Mouse (Mus musculus) liver, embryonic 14.5 days (tissue): ENCODE results near the gene Tpx2. TPM values are rescaled to one million over a fixed set of nuclear protein-coding genes. Genes with fewer than 3 reads are reported as not detected.

Experiments
- ATAC-seq: fragments of 200-750 bp; cut with Nextera tagmentation; 2 replicates; pipeline ENCODE4 v1.8.0; 2017; ENCODE audit warnings: moderate number of reproducible peaks, mild to moderate bottlenecking, moderate library complexity; ENCODE audit not compliant: insufficient read depth
- DNase-seq, 3 experiments: peaks; one replicate each; pipeline ENCODE4 v3.0.0-alpha.2; 2012 to 2013; ENCODE audit warnings: low read depth in 3 of 3, low spot score in 3 of 3
- H3K27ac ChIP-seq: fragments of 300-500 bp; sonication (generic); 2 replicates; pipeline ENCODE4 v1.5.1; 2014; ENCODE audit warnings: moderate library complexity, mild to moderate bottlenecking, control low read depth, inconsistent platforms
- H3K27me3 ChIP-seq: fragments of 300-500 bp; sonication (generic); 2 replicates; pipeline ENCODE4 v1.6.1; 2014; ENCODE audit warnings: mild to moderate bottlenecking, low read length, moderate library complexity; ENCODE audit not compliant: control insufficient read depth, insufficient read depth
- H3K36me3 ChIP-seq: fragments of 300-500 bp; sonication (generic); replicated peaks from 2 replicates; pipeline ENCODE4 v1.6.1; 2014; ENCODE audit warnings: low read depth; ENCODE audit not compliant: control insufficient read depth, insufficient read depth
- H3K4me1 ChIP-seq, 2 experiments: fragments of 200-500 bp in 1 of 2; fragments of 300-500 bp in 1 of 2; sonication (generic) in 1 of 2; replicated peaks; 2 replicates each; pipeline ENCODE4 v1.6.1; 2012 to 2014; ENCODE audit warnings: antibody characterized with exemption in 1 of 2, inconsistent platforms in 1 of 2, low read length in 1 of 2; ENCODE audit not compliant: control insufficient read depth in 2 of 2, insufficient read depth in 2 of 2
- H3K4me2 ChIP-seq: fragments of 300-500 bp; sonication (generic); 2 replicates; pipeline ENCODE4 v1.6.1; 2014; ENCODE audit warnings: low read depth, mild to moderate bottlenecking, control low read depth, moderate library complexity
- H3K4me3 ChIP-seq, 2 experiments: fragments of 200-500 bp in 1 of 2; fragments of 300-500 bp in 1 of 2; sonication (generic) in 1 of 2; 2 replicates each; pipeline ENCODE4 v1.5.1; 2012 to 2014; ENCODE audit warnings: low read depth in 2 of 2, low read length in 2 of 2, mild to moderate bottlenecking in 2 of 2, control low read depth in 1 of 2, inconsistent platforms in 1 of 2, moderate library complexity in 1 of 2; ENCODE audit not compliant: insufficient read depth in 1 of 2
- H3K9ac ChIP-seq: fragments of 300-500 bp; sonication (generic); replicated peaks from 2 replicates; pipeline ENCODE4 v1.6.1; 2014; ENCODE audit warnings: mild to moderate bottlenecking, control low read depth, moderate library complexity
- H3K9me3 ChIP-seq: fragments of 300-500 bp; sonication (generic); 2 replicates; pipeline ENCODE4 v1.6.1; 2016; ENCODE audit warnings: low read length, mixed read lengths; ENCODE audit not compliant: control insufficient read depth
- CTCF ChIP-seq: IDR thresholded peaks from 2 replicates; pipeline ENCODE4 v1.5.1; 2016; ENCODE audit warnings: antibody characterized with exemption, low read depth, control low read depth
- EP300 ChIP-seq: IDR thresholded peaks from 2 replicates; pipeline ENCODE4 v1.6.1; 2016; ENCODE audit warnings: antibody characterized with exemption, low read depth
- WGBS: fragments of 180-500 bp; shearing (Covaris S2); extraction: QIAGEN DNeasy Blood & Tissue Kit; methylation state at CpG from one replicate; pipeline ENCODE4 v1.1.7; 2014; ENCODE audit not compliant: insufficient replicate concordance; 5-methylcytosine and 5-hydroxymethylcytosine counted together
- polyA plus RNA-seq, 2 experiments: library from polyadenylated mRNA; depleted of rRNA in 1 of 2; stranded (reverse) in 1 of 2; unstranded in 1 of 2; fragments of >200 nt; fragmentation: Nextera tagmentation in 1 of 2; extraction: Ambion mirVana in 1 of 2; gene quantifications; 2 replicates each; pipeline versions ENCODE4 v1.2.1 to v1.2.3; 2012 to 2014

Tpx2 gene
- polyA plus RNA-seq, 2 experiments, result 47.1 to 80.9 TPM

DNA sequence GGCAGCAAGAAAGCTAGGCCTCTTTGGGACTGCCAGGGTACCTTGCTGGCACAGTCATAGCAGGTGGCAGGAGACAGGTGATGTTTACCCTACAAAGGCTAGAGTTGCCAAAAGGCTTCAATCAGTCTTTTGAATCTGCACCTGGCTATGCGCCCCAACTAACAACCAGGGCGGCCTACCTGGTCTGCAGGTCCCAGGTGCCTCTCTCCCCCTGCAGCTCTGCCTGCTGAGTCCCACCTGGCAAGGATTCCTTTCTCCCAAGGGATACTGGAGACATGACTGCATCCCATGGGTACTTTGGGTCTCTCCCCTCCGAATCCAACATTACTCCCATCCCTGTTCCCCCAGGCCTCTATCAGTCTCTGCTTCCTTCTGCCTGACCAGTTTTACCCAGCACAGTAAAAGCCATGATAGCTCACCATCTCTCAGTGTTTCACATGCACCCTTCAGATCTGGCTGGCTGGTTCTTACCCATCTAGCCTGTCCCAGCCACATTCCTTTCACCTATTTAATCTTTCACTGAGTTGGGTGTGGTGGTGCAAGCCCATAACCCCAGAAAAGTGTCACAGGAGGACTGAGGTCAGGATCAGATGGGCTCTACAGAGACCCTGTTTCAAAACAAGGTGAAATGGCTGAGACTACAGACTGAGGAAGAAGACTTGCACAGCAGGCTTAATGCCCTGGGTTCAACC is 31.0 kb upstream of the Tpx2 start:
- H3K4me1 ChIP-seq, result peaks cover 80 to 87% of the 10 kb centered on the region in 2 experiments
- H3K4me2 ChIP-seq, result peak overlapping the region; percentile 65
- peak overlapping the region; percentile 78 for H3K9ac ChIP-seq

GRCm38 (mm10) chr2:152817596-152818291 is 30.0 kb upstream of the Tpx2 start:
- peak; percentile 73 for ATAC-seq
- Histone ChIP-seq H3K4me3 (peak overlapping the region; percentile 29 to 31), H3K4me1 (peaks cover 71 to 86% of the 10 kb centered on the region in 2 experiments), H3K4me2 (peak overlapping the region; percentile 65), H3K36me3 (peaks cover 45% of the 10 kb centered on the region), H3K9me3 (no peaks in the 10 kb centered on the region), H3K9ac (peak overlapping the region; percentile 78), H3K27me3 (no peaks in the 10 kb centered on the region), H3K27ac (peak overlapping the region; percentile 100)
- peak; percentile 69 to 74 (median 72) for DNase-seq
- no peak for TF ChIP-seq CTCF
- peak; percentile 89 for TF ChIP-seq EP300
- 17% methylated on average over 6 of the region's 6 CpGs for WGBS

More for the DNA sequence above, 31.0 kb upstream of the Tpx2 start:
- Histone ChIP-seq H3K9me3 (no peaks in the 10 kb centered on the region), H3K27me3 (no peaks in the 10 kb centered on the region), H3K4me3 (peak overlapping the region; percentile 9 to 31), H3K36me3 (peaks cover 36% of the 10 kb centered on the region), H3K27ac (peak overlapping the region; percentile 100)
- DNase-seq, result no peak
- TF ChIP-seq EP300 (no peak), CTCF (no peak)
- no peak for ATAC-seq
- WGBS, result 87% methylated on average over 3 of the region's 3 CpGs

DNA sequence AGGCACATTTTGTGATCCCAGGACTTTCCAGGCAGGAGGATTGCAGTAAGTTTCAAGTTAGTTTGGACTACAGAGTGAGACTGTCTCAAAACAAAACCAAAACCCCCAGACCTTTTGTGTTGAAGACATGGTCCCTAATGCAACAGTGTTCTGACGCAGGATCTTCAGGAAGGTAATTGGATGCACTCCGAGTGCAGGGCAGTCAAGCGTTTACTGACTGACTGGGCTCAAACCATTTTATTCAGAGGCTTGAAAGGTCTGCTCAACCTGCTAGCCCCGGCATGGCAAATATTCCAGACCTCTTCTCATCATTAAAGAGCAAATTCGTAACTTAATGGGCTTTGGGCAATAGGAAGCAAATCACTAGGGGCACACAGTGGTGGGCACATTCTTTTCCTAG is 29.1 kb upstream of the Tpx2 start:
- DNase-seq, result no peak
- H3K4me3 ChIP-seq, result no peak overlapping the region
- peaks cover 61 to 79% of the 10 kb centered on the region in 2 experiments for H3K4me1 ChIP-seq
- H3K9ac ChIP-seq, result no peak overlapping the region; the same call in 1 of the 2 replicates
- no peaks in the 10 kb centered on the region for H3K9me3 ChIP-seq
- no peak for ATAC-seq
- 88% methylated on average over 5 of the region's 5 CpGs for WGBS
- TF ChIP-seq CTCF, result no peak
- TF ChIP-seq EP300, result no peak
- H3K4me2 ChIP-seq, result peak overlapping the region; percentile 65
- H3K36me3 ChIP-seq, result peaks cover 48% of the 10 kb centered on the region
- no peaks in the 10 kb centered on the region for H3K27me3 ChIP-seq
- peak overlapping the region; percentile 100 for H3K27ac ChIP-seq

DNA sequence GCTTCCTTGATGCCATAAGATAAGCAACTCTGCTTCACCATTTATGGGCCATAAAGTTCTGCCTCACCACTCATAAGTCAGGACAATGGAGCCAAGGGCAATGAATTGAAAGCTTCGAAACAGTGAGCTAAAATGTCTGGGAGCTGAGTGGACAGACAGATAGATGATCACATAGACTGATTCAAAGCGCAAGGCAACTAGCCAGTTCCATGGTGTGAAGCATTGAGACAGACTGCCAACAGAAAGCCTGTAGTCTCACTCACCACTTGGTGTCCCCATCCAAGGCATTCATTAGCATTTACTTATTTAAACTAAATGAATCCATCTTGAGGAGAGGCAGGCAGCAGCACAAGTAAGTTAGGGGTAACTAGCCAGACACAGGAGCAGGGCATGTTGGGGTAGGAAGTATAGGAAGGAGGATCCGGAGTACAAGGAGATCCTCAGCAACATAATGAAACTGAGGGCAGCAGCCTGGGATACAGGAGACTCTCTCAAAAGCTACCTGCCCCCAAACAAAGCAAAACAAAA is 28.6 kb upstream of the Tpx2 start:
- DNase-seq, result no peak
- no peak for ATAC-seq
- Histone ChIP-seq H3K4me3 (no peak overlapping the region), H3K4me2 (peak overlapping the region; percentile 65), H3K4me1 (peaks cover 61 to 79% of the 10 kb centered on the region in 2 experiments), H3K27me3 (no peaks in the 10 kb centered on the region), H3K9me3 (no peaks in the 10 kb centered on the region), H3K9ac (no peak overlapping the region; the same call in none of the 2 replicates), H3K27ac (peak overlapping the region; percentile 100), H3K36me3 (peaks cover 53% of the 10 kb centered on the region)
- TF ChIP-seq CTCF (no peak), EP300 (no peak)
- 97% methylated on average over 3 of the region's 3 CpGs for WGBS

- peaks cover 62 to 80% of the 10 kb centered on the region in 2 experiments for H3K4me1 ChIP-seq
- H3K27ac ChIP-seq, result peak overlapping the region; percentile 100
- DNase-seq (no peak), ATAC-seq (no peak)
- TF ChIP-seq CTCF, result no peak
- no peak overlapping the region; the same call in 1 of the 2 replicates for H3K9ac ChIP-seq
- no peaks in the 10 kb centered on the region for H3K9me3 ChIP-seq
- WGBS, result 85% methylated on average over 4 of the region's 4 CpGs
- H3K27me3 ChIP-seq, result no peaks in the 10 kb centered on the region
- H3K36me3 ChIP-seq, result peaks cover 56% of the 10 kb centered on the region
- peak overlapping the region; percentile 34; the same call in 1 of the 2 replicates for H3K4me2 ChIP-seq
- no peak overlapping the region for H3K4me3 ChIP-seq
Measured at GRCm38 (mm10) chr2:152819926-152820325, 27.8 kb upstream of the Tpx2 start.
